Mouse (Mus musculus) kidney, adult 11 months (tissue): ENCODE results near the gene Rxra.
A peak's percentile ranks its signal among the peaks of the same experiment; 100 is the strongest.

Experiments used
- DNase-seq: peaks from one replicate; pipeline ENCODE4 v3.0.0; 2022

The Rxra gene

GRCm38 (mm10) chr2:27703852-27704640 is 27.8 kb downstream of the Rxra start:
- DNase-seq = no peak

DNA sequence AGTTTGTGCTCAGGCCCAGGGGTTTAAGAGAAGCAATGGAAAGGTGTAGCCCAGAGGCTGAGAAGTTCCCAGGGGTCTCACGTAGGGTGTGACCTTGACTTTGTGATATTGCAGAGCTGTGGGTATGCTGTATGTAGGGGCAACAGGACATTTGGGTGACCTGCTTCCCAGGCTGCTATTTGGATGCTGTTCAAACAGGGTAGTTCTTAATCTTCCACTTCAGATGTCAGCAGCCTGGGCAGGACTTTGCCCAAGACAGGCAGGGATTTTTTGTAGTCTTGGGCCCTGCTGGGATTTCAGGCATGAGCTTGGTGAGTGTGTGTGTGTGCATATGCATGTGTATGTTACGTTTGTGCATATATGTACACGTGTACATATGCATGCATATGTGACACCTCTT is 28.4 kb downstream of the Rxra start:
- peak; percentile 65 for DNase-seq

GRCm38 (mm10) chr2:27710871-27711382 is 34.7 kb downstream of the Rxra start:
- DNase-seq = peak; percentile 54

- no peak for DNase-seq
These were observed 36.4 kb downstream of the Rxra start for GRCm38 (mm10) chr2:27712626-27713025.

DNA sequence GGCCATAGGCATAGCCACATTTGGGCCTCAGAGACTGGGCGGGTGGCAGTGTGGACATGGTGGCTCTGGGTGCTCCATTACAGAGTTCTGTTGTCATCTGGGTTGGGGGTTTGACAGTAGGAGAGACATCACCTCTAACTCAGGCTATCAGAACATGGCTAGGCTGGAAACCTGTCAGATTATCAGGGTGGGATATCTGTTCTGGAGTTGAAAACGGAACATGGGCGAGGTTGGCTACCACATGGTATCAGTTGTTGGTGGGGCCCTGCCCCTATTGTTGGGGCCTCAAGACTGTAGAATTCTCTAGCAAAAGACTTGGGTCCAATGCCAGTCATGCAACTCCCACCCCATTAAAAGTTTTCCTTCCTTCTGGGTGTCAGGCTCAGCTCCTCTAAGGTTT is 37.1 kb downstream of the Rxra start:
- DNase-seq = no peak

DNA sequence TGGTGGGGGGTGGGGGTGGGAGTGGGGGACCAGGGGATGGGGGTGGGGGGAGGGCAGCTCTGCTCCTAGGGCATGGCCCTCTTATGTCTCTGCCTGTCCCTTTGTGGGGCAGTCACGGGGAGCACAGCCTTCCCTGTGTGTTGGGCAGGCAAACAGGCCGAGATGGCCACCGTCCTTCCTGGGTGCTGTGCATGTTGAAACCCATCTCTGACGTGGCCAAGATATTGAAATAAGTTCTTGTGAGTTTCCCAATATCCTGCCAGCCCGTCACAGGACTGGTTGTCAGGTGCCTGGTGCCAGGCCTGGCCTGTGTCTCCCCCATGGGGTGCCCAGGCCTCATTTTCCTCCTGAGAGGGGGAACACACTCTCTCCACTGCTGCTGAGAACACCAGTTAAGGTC is 37.9 kb downstream of the Rxra start:
- no peak for DNase-seq

DNA sequence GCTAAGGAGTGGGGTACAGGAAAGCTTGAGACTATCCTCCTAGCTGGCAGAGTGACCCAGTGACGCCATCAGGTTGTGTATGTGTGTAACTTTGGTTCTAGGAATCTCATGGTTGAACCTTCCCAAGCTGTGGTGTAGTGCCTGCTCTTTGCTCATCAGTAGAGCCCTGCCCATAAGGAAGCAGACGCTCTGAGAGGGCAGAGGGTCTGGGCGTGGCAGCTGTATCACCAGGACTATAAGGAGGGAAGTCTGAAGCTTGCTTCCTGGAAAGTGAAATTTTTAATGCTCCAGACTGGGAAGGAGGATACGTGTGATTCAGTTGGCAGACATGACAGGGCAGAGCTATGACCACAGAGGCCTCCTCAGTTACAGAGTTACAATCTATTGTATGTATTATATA is 39.0 kb downstream of the Rxra start:
- no peak for DNase-seq

DNA sequence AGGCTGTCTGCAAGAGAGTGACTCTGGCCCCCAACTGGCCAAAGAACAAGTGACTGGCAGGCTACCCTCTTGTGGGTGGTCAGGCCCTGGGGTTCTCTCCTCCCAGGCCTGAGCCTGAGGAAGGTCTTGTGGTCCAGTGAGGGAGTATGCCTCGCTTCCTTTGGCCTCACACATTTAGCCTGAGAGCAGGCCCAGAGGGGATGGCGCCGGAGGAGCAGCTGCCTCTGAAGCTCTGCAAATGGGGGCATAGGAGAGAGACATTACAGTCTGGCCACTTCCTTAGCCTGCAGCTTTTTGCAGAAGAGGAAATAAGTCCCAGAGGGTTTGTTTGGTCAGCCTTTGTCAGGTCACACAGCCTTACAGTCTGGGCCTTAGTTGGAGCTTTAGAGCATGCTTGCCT is 40.1 kb downstream of the Rxra start:
- DNase-seq = no peak

DNA sequence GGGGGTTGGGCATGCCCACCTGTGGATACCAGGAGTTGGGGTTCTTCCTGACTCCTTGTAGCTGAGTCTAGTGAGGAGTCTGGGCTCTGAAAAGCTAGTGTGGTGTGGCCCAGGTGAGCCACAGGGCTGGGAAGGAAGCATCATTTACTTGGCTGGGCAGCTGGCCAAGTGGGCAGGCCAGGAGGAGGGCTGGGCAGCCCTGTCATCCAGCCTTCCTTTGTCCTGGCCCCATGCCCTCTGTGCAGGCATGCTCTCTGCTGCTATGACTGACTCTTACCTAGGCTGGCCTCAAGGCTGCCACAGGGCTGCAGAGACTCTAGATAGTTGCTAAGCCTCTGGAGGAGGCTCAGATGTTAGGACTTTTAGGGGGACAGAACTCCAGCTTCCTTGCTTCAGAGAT is 42.0 kb downstream of the Rxra start:
- peak; percentile 88 for DNase-seq

GRCm38 (mm10) chr2:27719601-27720000 is 43.4 kb downstream of the Rxra start:
- DNase-seq = no peak

- no peak for DNase-seq
These were observed 45.4 kb downstream of the Rxra start for GRCm38 (mm10) chr2:27721611-27722010.

DNA sequence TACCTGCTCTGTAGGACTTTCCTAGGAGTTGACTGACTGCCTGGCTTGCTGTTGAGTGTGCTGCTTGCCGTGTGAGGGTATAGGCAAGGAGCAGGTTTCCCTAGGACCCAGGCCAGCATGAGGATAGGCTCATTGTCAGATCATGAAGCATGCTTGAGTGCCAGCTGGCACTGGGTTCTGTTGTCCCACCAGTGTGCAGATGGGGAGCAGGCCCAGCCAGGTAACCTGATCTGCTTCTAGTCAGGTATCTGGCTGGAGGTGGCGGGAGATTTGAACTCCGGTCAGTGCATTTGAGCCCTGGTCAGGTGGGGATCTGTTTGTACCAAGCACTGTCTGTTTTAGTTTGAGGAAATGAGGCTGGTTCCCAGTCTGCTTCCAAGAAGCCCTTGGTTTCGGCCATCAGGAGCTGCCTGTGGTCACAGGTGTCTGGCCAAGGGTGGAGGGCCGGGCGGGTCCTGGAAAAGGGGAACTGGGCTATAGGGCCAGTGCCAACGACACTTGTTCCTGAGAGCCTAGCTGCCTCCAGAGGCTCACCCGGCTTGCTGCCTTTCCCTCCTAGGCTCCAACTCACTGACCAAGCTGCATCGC is 48.6 kb downstream of the Rxra start:
- DNase-seq = no peak

- no peak for DNase-seq
These were observed 52.0 kb downstream of the Rxra start for GRCm38 (mm10) chr2:27727994-27728854.

DNA sequence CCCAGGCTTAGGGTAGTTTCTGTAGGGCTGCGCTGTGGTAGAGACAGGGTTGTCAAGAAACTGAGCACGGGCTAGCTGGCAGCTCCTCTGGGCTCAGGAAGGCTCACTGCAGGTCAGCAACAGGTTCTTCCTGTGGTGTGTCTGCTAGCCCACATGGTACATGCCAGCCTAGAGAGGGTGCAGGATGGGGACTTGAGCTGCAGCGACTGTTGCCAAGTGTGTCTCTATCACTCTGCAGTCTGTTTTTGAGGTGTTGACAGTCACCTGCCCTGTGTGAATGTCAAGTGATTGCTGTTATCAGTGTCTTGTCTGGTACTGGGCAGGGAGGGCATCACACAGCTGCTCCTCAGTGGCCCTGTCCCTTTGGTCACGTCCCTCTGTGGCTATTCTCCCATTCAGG is 52.8 kb downstream of the Rxra start:
- no peak for DNase-seq

- DNase-seq = peak; percentile 47
These were observed 54.0 kb downstream of the Rxra start for GRCm38 (mm10) chr2:27730002-27730905.

- DNase-seq = no peak
These were observed 56.8 kb downstream of the Rxra start for GRCm38 (mm10) chr2:27733021-27733420.

DNA sequence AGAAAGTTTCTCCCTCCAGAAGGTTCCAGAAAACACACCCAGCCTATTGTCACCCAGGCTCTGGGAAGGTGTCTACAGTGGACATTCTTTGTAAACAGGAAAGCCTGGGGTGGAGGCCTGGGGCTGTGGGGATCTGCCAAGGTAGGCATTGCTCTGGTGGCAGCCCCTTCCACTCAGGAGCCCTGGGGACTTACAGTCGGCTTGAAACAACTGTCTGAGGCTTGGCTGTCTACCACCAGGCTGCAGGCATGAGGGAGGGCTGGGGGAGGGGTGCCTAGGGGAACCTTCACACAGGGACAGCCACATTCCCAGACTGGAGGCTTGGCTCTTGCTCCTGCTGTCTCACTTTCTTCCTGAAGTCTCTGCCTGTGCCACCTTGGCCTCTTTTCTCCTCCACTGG is 58.1 kb downstream of the Rxra start:
- DNase-seq = peak; percentile 36

- DNase-seq = no peak
These were observed 58.6 kb downstream of the Rxra start for GRCm38 (mm10) chr2:27734800-27735199.

DNA sequence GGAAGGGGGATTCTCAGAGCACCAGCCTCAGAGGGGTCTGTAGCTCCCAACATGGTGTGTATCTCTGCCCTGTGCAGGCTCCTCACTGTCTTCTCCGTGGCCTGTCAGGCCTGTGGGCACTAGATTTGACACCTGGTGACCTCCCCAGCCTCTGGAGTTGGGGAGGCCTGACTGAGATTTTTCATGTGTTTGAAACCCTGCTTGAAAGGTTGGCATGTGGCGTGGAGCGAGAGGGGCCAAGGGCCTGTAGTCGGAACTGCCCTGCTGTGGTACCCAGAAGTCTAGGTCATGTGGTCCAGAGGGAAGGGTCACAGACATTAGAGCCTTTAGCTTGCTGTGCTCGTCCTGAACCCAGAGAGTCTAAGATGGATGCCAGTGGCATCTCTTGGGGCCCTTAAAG is 60.6 kb downstream of the Rxra start:
- DNase-seq = no peak

- no peak for DNase-seq
These were observed 62.2 kb downstream of the Rxra start for GRCm38 (mm10) chr2:27738396-27738795.

DNA sequence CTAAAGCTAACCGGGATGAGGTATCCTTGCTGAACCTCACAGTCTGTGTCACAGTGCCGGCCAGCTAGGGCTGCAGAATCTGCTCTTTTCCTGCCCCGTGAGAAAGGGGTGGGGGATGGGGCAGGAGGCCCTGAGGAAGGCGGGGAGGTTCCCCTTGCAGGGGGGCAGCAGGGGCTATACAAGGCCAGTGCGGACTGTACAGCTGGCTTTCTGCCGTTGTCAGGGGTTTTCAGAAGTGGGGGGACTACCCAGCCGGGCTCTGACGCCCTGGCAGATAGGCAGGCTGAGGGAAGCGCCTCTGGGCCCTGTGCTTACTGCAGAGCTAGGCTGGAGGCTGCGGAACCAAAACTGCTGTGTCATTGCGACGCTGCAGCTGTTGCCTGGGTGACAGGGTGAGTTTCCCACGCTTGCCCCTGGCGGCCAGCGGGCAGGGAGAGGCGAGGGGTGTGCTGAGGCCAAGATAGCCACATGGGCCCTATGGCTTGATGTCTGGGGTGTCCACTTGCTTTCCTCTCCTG is 63.9 kb downstream of the Rxra start:
- DNase-seq = peak; percentile 83

DNA sequence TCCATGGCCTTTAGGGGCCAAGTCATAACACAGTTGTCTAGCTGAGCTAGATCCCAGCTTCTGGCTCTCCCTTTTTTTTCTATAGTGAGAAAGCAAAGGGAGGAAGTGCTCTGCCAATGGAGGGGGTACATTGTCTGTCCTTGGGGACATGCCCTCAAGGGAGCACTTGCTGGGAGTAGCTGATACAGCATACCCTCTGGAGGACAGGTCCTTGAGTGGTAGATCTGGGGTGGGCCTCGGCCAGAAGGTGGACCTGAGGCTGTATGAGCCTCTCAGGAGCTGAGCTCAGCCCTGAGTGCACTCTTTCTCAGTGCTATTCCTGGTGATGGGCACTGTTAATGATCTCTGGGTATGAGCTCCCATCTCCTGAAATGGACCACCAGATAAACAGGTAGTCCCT is 66.9 kb downstream of the Rxra start:
- no peak for DNase-seq
